Mouse (Mus musculus): ENCODE measurements at regions not wholly inside any gene's neighbourhood (a gene's known extent, or its start where the extent isn't known, plus 50 kb on each side); places are given as distances from the start of the nearest gene placed in this dataset.
"Not testable (repeated sequence)": the region's sequence is repeated elsewhere in the genome, so short reads cannot be mapped to it uniquely, and the experiment has no call there.

- in situ Hi-C loops (cut with MboI, MseI), result loop anchor here (10.0 kb wide), 1 partner anchor 63 kb away; no protein-coding TSS in a partner anchor
Observed at GRCm38 (mm10) chr6:114538185-114538584, 104.7 kb upstream of the Atg7 start.

DNA sequence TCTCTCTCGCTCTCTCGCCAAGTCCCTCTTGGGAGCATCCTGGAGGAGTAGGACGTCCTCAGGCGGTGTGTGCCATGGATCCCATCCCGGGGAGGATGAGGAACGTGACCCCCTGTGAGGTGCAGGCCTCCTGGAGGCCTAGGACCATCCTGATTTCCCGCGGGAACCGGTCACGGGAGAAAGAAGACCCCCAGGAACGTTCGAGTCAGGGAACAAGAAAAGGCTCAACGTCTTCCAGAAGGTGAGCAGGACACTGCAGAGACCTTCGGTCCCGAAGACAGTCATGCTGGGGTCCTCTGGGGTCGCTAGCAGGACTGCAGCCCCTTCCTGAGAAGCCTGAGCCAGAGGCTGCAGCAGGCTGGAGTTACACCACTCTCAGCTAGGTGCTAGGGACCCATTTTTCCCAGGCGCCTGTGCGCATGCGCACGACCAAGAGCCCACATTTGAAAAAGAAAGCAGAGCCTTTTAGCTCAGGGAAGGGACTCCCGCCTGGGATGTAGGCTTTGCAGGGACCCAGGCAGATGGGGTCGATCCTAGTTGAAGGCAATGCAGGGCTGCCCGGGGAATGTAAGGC lies 92.7 kb upstream of the Atg7 start:
- in situ Hi-C loops (cut with MboI, MseI), result not testable (repeated sequence)

DNA sequence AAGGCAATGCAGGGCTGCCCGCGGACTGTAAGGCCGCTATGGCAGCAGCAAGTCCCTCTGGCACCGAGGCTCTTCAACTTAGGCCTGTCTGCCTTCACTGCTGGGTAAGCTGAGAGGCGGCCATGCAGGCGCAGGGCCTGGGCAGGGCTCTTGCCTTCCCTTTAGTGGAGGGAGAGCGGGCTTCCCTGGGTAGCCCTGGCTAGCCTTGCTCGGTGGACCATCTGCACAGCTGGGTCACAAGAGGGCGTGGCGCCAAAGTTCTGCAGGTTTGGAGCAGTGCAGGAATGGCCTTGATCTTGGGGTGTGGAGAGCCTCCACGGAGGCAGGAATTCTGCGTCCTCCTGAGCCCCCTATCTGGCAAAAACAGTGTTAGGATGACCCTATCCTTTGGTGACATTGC lies 89.8 kb upstream of the Atg7 start:
- in situ Hi-C loops (cut with MboI, MseI), result not testable (repeated sequence)

DNA sequence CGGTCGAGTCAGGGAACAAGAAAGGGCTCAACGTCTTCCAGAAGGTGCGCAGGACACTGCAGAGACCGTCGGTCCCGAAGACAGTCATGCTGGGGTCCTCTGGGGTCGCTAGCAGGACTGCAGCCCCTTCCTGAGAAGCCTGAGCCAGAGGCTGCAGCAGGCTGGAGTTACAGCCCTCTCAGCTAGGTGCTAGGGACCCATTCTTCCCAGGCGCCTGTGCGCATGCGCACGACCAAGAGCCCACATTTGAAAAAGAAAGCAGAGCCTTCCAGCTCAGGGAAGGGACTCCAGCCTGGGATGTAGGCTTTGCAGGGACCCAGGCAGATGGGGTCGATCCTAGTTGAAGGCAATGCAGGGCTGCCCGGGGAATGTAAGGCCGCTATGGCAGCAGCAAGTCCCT lies 87.7 kb upstream of the Atg7 start:
- in situ Hi-C loops (cut with MboI, MseI), result not testable (repeated sequence)

DNA sequence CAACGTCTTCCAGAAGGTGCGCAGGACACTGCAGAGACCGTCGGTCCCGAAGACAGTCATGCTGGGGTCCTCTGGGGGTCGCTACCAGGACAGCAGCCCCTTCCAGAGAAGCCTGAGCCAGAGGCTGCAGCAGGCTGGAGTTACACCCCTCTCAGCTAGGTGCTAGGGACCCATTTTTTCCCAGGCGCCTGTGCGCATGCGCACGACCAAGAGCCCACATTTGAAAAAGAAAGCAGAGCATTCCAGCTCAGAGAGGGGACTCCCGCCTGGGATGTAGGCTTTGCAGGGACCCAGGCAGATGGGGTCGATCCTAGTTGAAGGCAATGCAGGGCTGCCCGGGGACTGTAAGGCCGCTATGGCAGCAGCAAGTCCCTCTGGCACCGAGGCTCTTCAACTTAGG lies 65.6 kb upstream of the Atg7 start:
- in situ Hi-C loops (cut with MboI, MseI), result loop anchor here (5.0 kb wide), 1 partner anchor 65 kb away; the partner anchor contains the start of gene Atg7

Data from regulatory T cell (primary cell).